Mouse (Mus musculus) bone marrow, adult 2 months (tissue): ENCODE measurements around the gene Sdad1.

Experiments
- CTCF ChIP-seq: fragments of 200-500 bp; IDR thresholded peaks from 2 replicates; pipeline ENCODE4 v1.5.1; 2011; ENCODE audit warnings: low read length, control low read depth; ENCODE audit not compliant: control insufficient read depth, insufficient read depth
- POLR2A ChIP-seq: fragments of 200-500 bp; IDR thresholded peaks from 2 replicates; pipeline ENCODE4 v1.6.1; 2011; ENCODE audit warnings: low read depth, mild to moderate bottlenecking, control low read depth, low read length, borderline replicate concordance; ENCODE audit not compliant: control insufficient read depth

- no peak for TF ChIP-seq POLR2A
- no peak for TF ChIP-seq CTCF
These were observed 18.4 kb downstream of the Sdad1 start for GRCm38 (mm10) chr5:92291652-92292414.
